Mouse (Mus musculus): ENCODE data around the gene Vmn1r233. TPM values are rescaled to one million over a fixed set of nuclear protein-coding genes. Genes with fewer than 3 reads are reported as not detected.

Vmn1r233 gene
- not detected in 2 replicates for polyA plus RNA-seq (2012; rRNA removed)

DNA sequence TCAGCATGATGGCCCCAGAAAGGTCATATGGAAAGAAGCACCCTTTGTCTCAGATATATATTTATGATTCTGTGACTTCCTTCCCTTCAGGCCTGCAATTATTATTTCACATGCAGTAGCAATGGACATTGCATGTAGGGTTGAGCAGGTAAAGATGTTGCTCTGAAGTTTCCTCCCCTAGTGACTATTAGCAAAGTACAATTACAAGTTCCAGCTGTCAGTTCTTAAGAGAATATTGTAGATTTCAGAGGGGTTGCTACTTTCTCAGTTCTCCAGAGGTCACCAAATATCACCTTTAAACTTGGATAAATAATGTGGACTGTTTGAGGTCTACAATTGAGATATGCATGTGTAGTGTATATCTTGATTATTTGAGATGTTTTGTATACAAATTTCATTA lies at the start of gene Vmn1r233:
Gene Vmn1r233, minus strand, starts transcription at position 101 of the 400 bp plus-strand sequence.

DNA sequence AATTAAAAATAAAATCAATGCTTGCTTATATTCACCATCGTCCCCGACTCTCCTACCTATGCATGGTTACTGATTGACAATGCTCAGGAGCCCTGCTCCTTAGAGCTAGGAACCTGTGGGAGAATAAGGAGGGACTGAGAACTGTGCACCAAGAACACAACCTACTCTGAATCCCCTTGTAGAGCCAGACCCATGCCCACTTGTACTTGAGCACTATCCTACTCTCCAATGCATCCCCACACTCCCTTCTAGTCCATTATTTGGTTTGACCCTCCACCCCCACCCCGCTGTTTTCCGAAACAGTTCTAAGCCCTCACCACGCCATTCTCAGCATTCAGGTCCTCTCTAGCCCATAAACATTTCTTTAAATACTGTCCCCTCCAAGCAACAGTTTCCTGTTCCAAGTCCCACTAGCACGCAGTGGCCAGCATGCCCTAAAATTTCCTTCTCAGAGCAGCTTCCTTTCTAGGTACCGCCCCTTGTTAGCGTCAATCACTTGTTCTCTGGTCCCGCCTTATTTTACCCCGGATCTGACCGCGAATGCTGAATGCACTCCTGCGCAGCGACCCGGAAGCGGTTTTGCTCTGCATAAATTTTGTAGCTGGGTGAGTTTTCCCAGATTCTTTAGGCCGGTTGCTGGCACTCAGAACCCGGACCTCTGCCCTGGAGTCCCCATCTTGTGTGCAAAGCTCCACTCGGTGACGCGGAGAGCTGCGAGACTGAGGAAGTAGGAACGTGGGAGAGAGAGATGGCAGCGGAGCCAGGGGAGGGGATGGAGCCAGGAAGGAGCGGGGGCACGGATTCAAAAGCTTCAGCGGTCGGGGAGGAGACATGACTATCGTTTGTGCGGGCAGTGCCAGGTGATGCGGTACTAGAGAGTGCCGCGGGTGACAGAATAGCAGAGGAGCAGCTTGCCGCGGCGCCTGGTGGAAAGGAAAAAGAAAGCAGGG lies 12.4 kb upstream of the Vmn1r233 start, which contains the start of gene Zfp160:
Gene Zfp160, plus strand, starts transcription at position 522 of the 950 bp plus-strand sequence.

GRCm38 (mm10) chr17:20944985-20945891 lies 51.0 kb downstream of the Vmn1r233 start, which contains the start of gene Ppp2r1a:
Gene Ppp2r1a, plus strand, starts transcription at chr17:20945311.

Other genes with a start within 250 kb of the Vmn1r233 start
- not detected in 2 replicates for gene Vmn1r228, start 210.3 kb downstream of the Vmn1r233 start, polyA plus RNA-seq (2012; rRNA removed)
- gene Vmn1r229, start 184.9 kb downstream of the Vmn1r233 start, polyA plus RNA-seq (2012; rRNA removed), result not detected in 2 replicates
- not detected in 2 replicates for gene Vmn1r230, start 156.0 kb downstream of the Vmn1r233 start, polyA plus RNA-seq (2012; rRNA removed)
- not detected in 2 replicates for gene Vmn1r231, start 91.4 kb downstream of the Vmn1r233 start, polyA plus RNA-seq (2012; rRNA removed)
- gene Vmn1r232, start 76.8 kb downstream of the Vmn1r233 start, polyA plus RNA-seq (2012; rRNA removed), result not detected in 2 replicates
- 242 and 289 TPM in 2 replicates for gene Ppp2r1a, start 51.2 kb downstream of the Vmn1r233 start, polyA plus RNA-seq (2012; rRNA removed)
- 18.8 and 30.2 TPM in 2 replicates for gene Zfp160, start 12.4 kb upstream of the Vmn1r233 start, polyA plus RNA-seq (2012; rRNA removed)
- gene Vmn1r234, start 229.6 kb upstream of the Vmn1r233 start, polyA plus RNA-seq (2012; rRNA removed), result not detected in 2 replicates

Data from central nervous system, embryonic 11.5 days (tissue).